Mouse (Mus musculus) colon, adult 2 months (tissue): ENCODE measurements around the gene Cpne7. TPM values are rescaled to one million over a fixed set of nuclear protein-coding genes. Genes with fewer than 3 reads are reported as not detected.

Experiments
- polyA plus RNA-seq: library from polyadenylated mRNA; depleted of rRNA; stranded (reverse); fragments of >200 nt; gene quantifications from 2 replicates; pipeline ENCODE4 v1.2.3, GENCODE M21; 2012; rRNA removed

Gene Cpne7
- polyA plus RNA-seq: 0.56 and 0.69 TPM in 2 replicates

GRCm38 (mm10) chr8:123117127-123117731, at the start of gene Cpne7:
Gene Cpne7 (plus strand): TSS chr8:123117374.

GRCm38 (mm10) chr8:123101735-123102685, 15.2 kb upstream of the Cpne7 start, which contains the start of gene Rpl13:
Gene Rpl13 (plus strand): TSS chr8:123102350.

GRCm38 (mm10) chr8:123157888-123158465, 40.8 kb downstream of the Cpne7 start, which contains the start of gene Sult5a1:
Gene Sult5a1 (minus strand): TSS chr8:123158315.

Other genes starting within 250 kb of the Cpne7 start
- 88.0 and 120 TPM in 2 replicates for gene Ankrd11, start 75.1 kb upstream of the Cpne7 start, polyA plus RNA-seq
- 184 and 201 TPM in 2 replicates for gene Spg7, start 54.4 kb upstream of the Cpne7 start, polyA plus RNA-seq
- 3,653 and 3,715 TPM in 2 replicates for gene Rpl13, start 15.0 kb upstream of the Cpne7 start, polyA plus RNA-seq
- gene Sult5a1, start 40.9 kb downstream of the Cpne7 start, polyA plus RNA-seq: 0.56 and 1.5 TPM in 2 replicates
- 437 and 476 TPM in 2 replicates for gene Dpep1, start 68.9 kb downstream of the Cpne7 start, polyA plus RNA-seq
- 195 and 216 TPM in 2 replicates for gene Chmp1a, start 95.4 kb downstream of the Cpne7 start, polyA plus RNA-seq
- 0.26 and 0.49 TPM in 2 replicates for gene Spata33, start 95.5 kb downstream of the Cpne7 start, polyA plus RNA-seq
- gene Cdk10, start 107.5 kb downstream of the Cpne7 start, polyA plus RNA-seq: 48.9 and 49.5 TPM in 2 replicates
- gene Spata2l, start 118.9 kb downstream of the Cpne7 start, polyA plus RNA-seq: 19.5 and 20.9 TPM in 2 replicates
- gene Zfp276, start 136.8 kb downstream of the Cpne7 start, polyA plus RNA-seq: 39.4 and 42.7 TPM in 2 replicates
- 91.9 and 134 TPM in 2 replicates for gene Vps9d1, start 137.0 kb downstream of the Cpne7 start, polyA plus RNA-seq
- 17.9 and 19.3 TPM in 2 replicates for gene Fanca, start 201.2 kb downstream of the Cpne7 start, polyA plus RNA-seq
- gene Spire2, start 215.3 kb downstream of the Cpne7 start, polyA plus RNA-seq: 63.4 and 66.8 TPM in 2 replicates